Mouse (Mus musculus): Measurements from ENCODE around the gene Chn2. TPM values are rescaled to one million over a fixed set of nuclear protein-coding genes. Genes with fewer than 3 reads are reported as not detected.

The Chn2 gene
- total and polyA plus RNA-seq, 2 experiments from 2014 or later: 33.3 to 49.4 TPM

DNA sequence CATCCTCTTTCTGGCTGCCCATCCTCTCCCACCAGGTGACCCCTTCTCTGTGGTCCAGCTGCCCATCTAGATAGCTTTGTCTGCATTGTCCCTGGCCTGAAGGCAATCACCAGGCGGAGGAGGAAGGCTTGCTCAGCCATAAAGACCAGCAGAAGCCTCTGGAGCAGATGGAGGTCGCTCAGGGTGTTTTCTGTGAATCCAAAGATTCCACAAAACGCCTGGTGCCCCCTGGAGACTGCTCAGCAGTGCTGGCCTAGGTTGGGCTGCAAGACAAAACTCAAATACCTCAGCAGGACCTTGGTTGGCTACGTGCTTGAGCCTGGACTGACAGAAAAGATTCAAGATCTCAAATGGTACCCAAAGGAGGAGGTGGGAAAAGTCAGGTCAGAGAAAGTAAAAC is 186.0 kb downstream of the Chn2 start:
- H3K36me3 ChIP-seq (ENCODE audit: insufficient read depth): peaks cover 7% of the 10 kb centered on the region; the same call in 1 of the 2 replicates
- H3K9ac ChIP-seq: no peak overlapping the region
- peak; percentile 50 for TF ChIP-seq CTCF (IDR thresholded peaks at IDR 0.05; ENCODE audit: low read depth)
- H3K27ac ChIP-seq (ENCODE audit: low read depth, low read length): no peak overlapping the region
- DNase-seq: no peak
- no peak overlapping the region for H3K4me3 ChIP-seq (ENCODE audit: low read depth, low read length)
- ATAC-seq: no peak
- H3K27me3 ChIP-seq (ENCODE audit: insufficient read depth, low read length): no peaks in the 10 kb centered on the region
- 56% methylated on average over 4 of the region's 4 CpGs for WGBS
- H3K4me1 ChIP-seq (ENCODE audit: insufficient read depth): peaks cover 4% of the 10 kb centered on the region; the same call in 1 of the 2 replicates
- no peaks in the 10 kb centered on the region for H3K9me3 ChIP-seq (ENCODE audit: low read length)
- H3K4me2 ChIP-seq (ENCODE audit: low read depth): no peak overlapping the region

GRCm38 (mm10) chr6:54227061-54227460 is 187.7 kb downstream of the Chn2 start:
- Histone ChIP-seq H3K4me1 (ENCODE audit: insufficient read depth) (peaks cover 4% of the 10 kb centered on the region; the same call in 1 of the 2 replicates), H3K36me3 (ENCODE audit: insufficient read depth) (no peaks in the 10 kb centered on the region), H3K9ac (no peak overlapping the region), H3K4me3 (ENCODE audit: low read depth, low read length) (no peak overlapping the region), H3K9me3 (ENCODE audit: low read length) (no peaks in the 10 kb centered on the region), H3K27me3 (ENCODE audit: insufficient read depth, low read length) (no peaks in the 10 kb centered on the region), H3K4me2 (ENCODE audit: low read depth) (no peak overlapping the region), H3K27ac (ENCODE audit: low read depth, low read length) (no peak overlapping the region)
- 90% methylated on average over 3 of the region's 3 CpGs for WGBS
- DNase-seq (no peak), ATAC-seq (no peak)
- TF ChIP-seq CTCF (IDR thresholded peaks at IDR 0.05; ENCODE audit: low read depth): no peak

GRCm38 (mm10) chr6:54228421-54228820 is 189.1 kb downstream of the Chn2 start:
- Histone ChIP-seq H3K9ac (no peak overlapping the region), H3K27me3 (ENCODE audit: insufficient read depth, low read length) (no peaks in the 10 kb centered on the region), H3K27ac (ENCODE audit: low read depth, low read length) (no peak overlapping the region), H3K4me3 (ENCODE audit: low read depth, low read length) (no peak overlapping the region), H3K36me3 (ENCODE audit: insufficient read depth) (no peaks in the 10 kb centered on the region), H3K4me1 (ENCODE audit: insufficient read depth) (peaks cover 4% of the 10 kb centered on the region; the same call in 1 of the 2 replicates), H3K4me2 (ENCODE audit: low read depth) (no peak overlapping the region), H3K9me3 (ENCODE audit: low read length) (no peaks in the 10 kb centered on the region)
- TF ChIP-seq CTCF (IDR thresholded peaks at IDR 0.05; ENCODE audit: low read depth): no peak
- 64% methylated on average over 9 of the region's 9 CpGs for WGBS
- ATAC-seq: no peak
- no peak for DNase-seq

- peaks cover 4% of the 10 kb centered on the region; the same call in 1 of the 2 replicates for H3K4me1 ChIP-seq (ENCODE audit: insufficient read depth)
- no peaks in the 10 kb centered on the region for H3K36me3 ChIP-seq (ENCODE audit: insufficient read depth)
- WGBS: 2% methylated on average over 2 of the region's 2 CpGs
- H3K9ac ChIP-seq: no peak overlapping the region
- H3K4me2 ChIP-seq (ENCODE audit: low read depth): no peak overlapping the region
- ATAC-seq (peak; percentile 74), DNase-seq (peak; percentile 87)
- H3K27ac ChIP-seq (ENCODE audit: low read depth, low read length): no peak overlapping the region
- peak; percentile 94 for TF ChIP-seq CTCF (IDR thresholded peaks at IDR 0.05; ENCODE audit: low read depth)
- H3K4me3 ChIP-seq (ENCODE audit: low read depth, low read length): no peak overlapping the region
- no peaks in the 10 kb centered on the region for H3K9me3 ChIP-seq (ENCODE audit: low read length)
- H3K27me3 ChIP-seq (ENCODE audit: insufficient read depth, low read length): no peaks in the 10 kb centered on the region
Observed at GRCm38 (mm10) chr6:54228874-54229273, 189.5 kb downstream of the Chn2 start.

- H3K4me1 ChIP-seq (ENCODE audit: insufficient read depth): 0 out of 2 replicates have a peak, but pooled peaks cover 4% of the 10 kb centered on the region
- no peak overlapping the region for H3K4me2 ChIP-seq (ENCODE audit: low read depth)
- DNase-seq (no peak), ATAC-seq (no peak)
- H3K27ac ChIP-seq (ENCODE audit: low read depth, low read length): no peak overlapping the region
- 77% methylated on average over 13 of the region's 13 CpGs for WGBS
- H3K4me3 ChIP-seq (ENCODE audit: low read depth, low read length): no peak overlapping the region
- no peaks in the 10 kb centered on the region for H3K9me3 ChIP-seq (ENCODE audit: low read length)
- H3K9ac ChIP-seq: no peak overlapping the region
- no peaks in the 10 kb centered on the region for H3K27me3 ChIP-seq (ENCODE audit: insufficient read depth, low read length)
- no peaks in the 10 kb centered on the region for H3K36me3 ChIP-seq (ENCODE audit: insufficient read depth)
- 0 out of 2 replicates have a peak, but pooled peaks have one; percentile 3 for TF ChIP-seq CTCF (IDR thresholded peaks at IDR 0.05; ENCODE audit: low read depth)
Observed at GRCm38 (mm10) chr6:54231769-54232558, 192.6 kb downstream of the Chn2 start.

GRCm38 (mm10) chr6:54236441-54236840 is 197.1 kb downstream of the Chn2 start:
- 81% methylated on average over 9 of the region's 9 CpGs for WGBS
- no peak for TF ChIP-seq CTCF (IDR thresholded peaks at IDR 0.05; ENCODE audit: low read depth)
- Histone ChIP-seq H3K9me3 (ENCODE audit: low read length) (no peaks in the 10 kb centered on the region), H3K4me1 (ENCODE audit: insufficient read depth) (no peaks in the 10 kb centered on the region), H3K4me3 (ENCODE audit: low read depth, low read length) (no peak overlapping the region), H3K4me2 (ENCODE audit: low read depth) (no peak overlapping the region), H3K27ac (ENCODE audit: low read depth, low read length) (no peak overlapping the region), H3K9ac (no peak overlapping the region), H3K36me3 (ENCODE audit: insufficient read depth) (no peaks in the 10 kb centered on the region), H3K27me3 (ENCODE audit: insufficient read depth, low read length) (no peaks in the 10 kb centered on the region)
- DNase-seq: no peak
- ATAC-seq: no peak

GRCm38 (mm10) chr6:54241761-54242160 is 202.4 kb downstream of the Chn2 start:
- DNase-seq (no peak), ATAC-seq (peak; percentile 24; the same call in 1 of the 2 replicates)
- no peaks in the 10 kb centered on the region for H3K27me3 ChIP-seq (ENCODE audit: insufficient read depth, low read length)
- 71% methylated on average over 5 of the region's 5 CpGs for WGBS
- TF ChIP-seq CTCF (IDR thresholded peaks at IDR 0.05; ENCODE audit: low read depth): no peak
- H3K27ac ChIP-seq (ENCODE audit: low read depth, low read length): peak overlapping the region; percentile 54; the same call in 1 of the 2 replicates
- no peak overlapping the region for H3K4me2 ChIP-seq (ENCODE audit: low read depth)
- H3K9me3 ChIP-seq (ENCODE audit: low read length): no peaks in the 10 kb centered on the region
- no peak overlapping the region for H3K9ac ChIP-seq
- no peaks in the 10 kb centered on the region for H3K36me3 ChIP-seq (ENCODE audit: insufficient read depth)
- H3K4me3 ChIP-seq (ENCODE audit: low read depth, low read length): no peak overlapping the region
- no peaks in the 10 kb centered on the region for H3K4me1 ChIP-seq (ENCODE audit: insufficient read depth)

All from forebrain, postnatal 0 days (tissue).